Mouse (Mus musculus) liver, adult (tissue): Measurements from ENCODE around the gene Mak.

Source experiments
- GATA4 ChIP-seq: IDR thresholded peaks from 2 replicates; pipeline ENCODE4 v1.6.1; 2014; ENCODE audit warnings: mild to moderate bottlenecking, low read length; ENCODE audit not compliant: insufficient replicate concordance

Mak gene

GRCm38 (mm10) chr13:40979321-40979720 is 100.2 kb downstream of the Mak start:
- TF ChIP-seq GATA4, result no peak

- TF ChIP-seq GATA4, result peak; percentile 58
Measured at GRCm38 (mm10) chr13:40978652-40979051, 100.9 kb downstream of the Mak start.

- no peak for TF ChIP-seq GATA4
Measured at GRCm38 (mm10) chr13:40977609-40978008, 101.9 kb downstream of the Mak start.
